8 mouse cellular contexts compared by ENCODE assay signal in the genomic region with DNA sequence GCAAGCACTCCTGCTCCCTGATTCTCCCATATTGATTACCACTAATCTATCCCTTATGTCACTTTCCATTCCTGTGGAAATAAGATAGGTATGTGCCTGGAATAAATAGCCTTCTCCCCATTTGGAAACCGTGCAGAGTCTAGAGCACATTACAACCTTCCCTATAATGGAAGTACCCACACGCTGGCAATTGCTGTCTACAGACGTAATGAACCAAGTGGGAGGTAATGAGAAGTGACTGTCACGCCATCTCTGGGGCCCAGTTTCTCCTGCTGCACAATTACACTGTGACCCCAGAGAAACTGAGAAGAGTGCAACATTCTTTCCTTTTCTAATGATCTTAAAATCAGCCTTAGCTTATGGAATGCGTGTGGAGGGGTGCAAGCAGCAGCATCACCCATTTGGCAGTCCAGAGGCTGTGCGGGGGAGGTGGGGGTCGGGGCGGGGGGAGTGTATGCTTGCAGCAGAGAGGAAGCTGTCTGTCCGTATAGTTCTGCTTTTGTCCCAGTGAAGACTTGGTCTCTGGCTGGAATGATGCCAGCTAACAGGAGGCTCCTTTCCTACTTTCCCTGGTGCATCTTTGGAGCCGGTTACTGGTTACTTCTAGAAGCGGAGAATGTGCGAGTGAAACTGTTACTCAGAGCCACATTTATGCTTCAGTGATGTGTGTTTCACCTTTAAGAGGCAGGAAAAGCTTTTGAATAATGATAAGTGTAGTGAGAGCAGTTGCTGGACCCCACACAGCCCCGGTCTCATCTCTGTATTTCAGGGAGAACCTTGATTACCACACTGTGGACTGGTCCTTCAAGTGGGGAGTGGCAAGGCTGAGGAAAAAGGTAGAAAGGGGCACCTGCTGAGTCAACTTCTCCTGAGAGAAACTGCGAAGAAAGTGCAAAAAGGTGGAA.
DNase-seq lines count a peak whose midpoint lies in the region; ATAC-seq and TF ChIP-seq lines count a peak whose summit lies in the region.

No protein-coding gene starts in this region.

- WGBS in forebrain, embryonic 16.5 days = 9% methylated on average over 14 of the region's 14 CpGs

- TF ChIP-seq POLR2A in MEL (IDR thresholded peaks at IDR 0.05; ENCODE audit: control insufficient read depth in 1 of 2, insufficient read depth in 1 of 2, low read depth in 1 of 2, low read length in 2 of 2, poor library complexity in 1 of 2) = no peak

- H3K9ac ChIP-seq in MEL (ENCODE audit: control insufficient read depth, low read depth, low read length, poor library complexity, severe bottlenecking) = peak overlapping the region; percentile 38
- H3K9ac ChIP-seq in forebrain, embryonic 16.5 days (replicated peaks; ENCODE audit: low read depth, low read length) = no peak overlapping the region

- peaks cover 0 to 8% of the 10 kb centered on the region in 2 experiments; a peak in 2 of 4 replicates for H3K36me3 ChIP-seq in MEL (ENCODE audit: control insufficient read depth in 1 of 2, insufficient read depth in 2 of 2, low read length in 2 of 2)
- H3K36me3 ChIP-seq in forebrain, embryonic 16.5 days (ENCODE audit: control insufficient read depth, insufficient read depth) = no peaks in the 10 kb centered on the region

- H3K27ac ChIP-seq in MEL (ENCODE audit: control insufficient read depth, low read depth, low read length) = 0 out of 2 replicates have a peak overlapping the region, but pooled peaks have one; percentile 4
- H3K27ac ChIP-seq in forebrain, embryonic 16.5 days (ENCODE audit: low read length) = no peak overlapping the region

- H3K4me2 ChIP-seq in forebrain, embryonic 16.5 days (ENCODE audit: low read length) = peak overlapping the region; percentile 16

- peak overlapping the region; percentile 47 to 65 for H3K4me3 ChIP-seq in MEL (ENCODE audit: control insufficient read depth in 1 of 2, insufficient read depth in 1 of 2, low read depth in 2 of 2, low read length in 2 of 2)
- H3K4me3 ChIP-seq in forebrain, embryonic 16.5 days (replicated peaks; ENCODE audit: low read length) = peak overlapping the region; percentile 6

- no peaks in the 10 kb centered on the region for H3K9me3 ChIP-seq in MEL (replicated peaks; ENCODE audit: insufficient read depth, low read length)
- no peaks in the 10 kb centered on the region for H3K9me3 ChIP-seq in forebrain, embryonic 16.5 days (ENCODE audit: control insufficient read depth, low read length)

- no peak for TF ChIP-seq EP300 in MEL (IDR thresholded peaks at IDR 0.05; ENCODE audit: low read depth in 1 of 2, low read length in 2 of 2)

- ATAC-seq in forebrain, embryonic 16.5 days = peak; percentile 16

- peaks cover 5 to 16% of the 10 kb centered on the region in 2 experiments for H3K4me1 ChIP-seq in MEL (ENCODE audit: control insufficient read depth in 1 of 2, insufficient read depth in 2 of 2, low read length in 2 of 2)
- H3K4me1 ChIP-seq in forebrain, embryonic 16.5 days (replicated peaks; ENCODE audit: control insufficient read depth, insufficient read depth, low read length) = peaks cover 27% of the 10 kb centered on the region

- H3K79me2 ChIP-seq in MEL (ENCODE audit: control insufficient read depth, insufficient read depth, low read length, poor library complexity) = no peaks in the 10 kb centered on the region

- peak; percentile 73 for DNase-seq in heart, adult 11 months
- no peak for DNase-seq in heart, postnatal 4 days
- DNase-seq in MEL (ENCODE audit: low read depth, low spot score) = peak; percentile 80
- DNase-seq in mesoderm, embryonic 11.5 days (ENCODE audit: low read depth, low spot score) = peak; percentile 22
- no peak for DNase-seq in frontal cortex, postnatal 25 days (ENCODE audit: low spot score in 2 of 2)
- DNase-seq in adrenal gland, postnatal 36 days = no peak
- no peak for DNase-seq in spleen, postnatal 10 days (ENCODE audit: low spot score in 2 of 2)

- no peak for TF ChIP-seq RAD21 in MEL (IDR thresholded peaks at IDR 0.05; ENCODE audit: low read depth, low read length)

- no peaks in the 10 kb centered on the region for H3K27me3 ChIP-seq in MEL (ENCODE audit: control insufficient read depth in 1 of 2, insufficient read depth in 2 of 2, low read length in 2 of 2)
- no peaks in the 10 kb centered on the region for H3K27me3 ChIP-seq in forebrain, embryonic 16.5 days (replicated peaks; ENCODE audit: control insufficient read depth, insufficient read depth, low read length)

- TF ChIP-seq CTCF in MEL (IDR thresholded peaks at IDR 0.05 in 2 of 3, conservative IDR thresholded peaks at IDR 0.05 in 1 of 3; ENCODE audit: control insufficient read depth in 1 of 3, insufficient read depth in 1 of 3, low read depth in 2 of 3, low read length in 3 of 3, poor library complexity in 1 of 3, severe bottlenecking in 1 of 3) = no peak

TF ChIP-seq in MEL, 35 proteins besides CTCF, POLR2A, EP300 and RAD21:
- no peak for TF ChIP-seq MAFK (IDR thresholded peaks at IDR 0.05; ENCODE audit: borderline replicate concordance, low read depth, low read length)
- TF ChIP-seq NELFE (IDR thresholded peaks at IDR 0.05; ENCODE audit: low read depth, low read length) = no peak
- TF ChIP-seq GABPA (IDR thresholded peaks at IDR 0.05; ENCODE audit: low read depth, low read length) = no peak
- TF ChIP-seq MAZ (IDR thresholded peaks at IDR 0.05; ENCODE audit: low read depth, low read length) = no peak; the same call in 1 of the 2 replicates
- no peak for TF ChIP-seq CHD2 (IDR thresholded peaks at IDR 0.05; ENCODE audit: low read length)
- no peak for TF ChIP-seq SMC3 (IDR thresholded peaks at IDR 0.05; ENCODE audit: low read depth, low read length)
- TF ChIP-seq TCF12 (IDR thresholded peaks at IDR 0.05; ENCODE audit: low read depth, low read length) = no peak
- TF ChIP-seq USF1 (IDR thresholded peaks at IDR 0.05; ENCODE audit: low read depth, low read length) = no peak
- no peak for TF ChIP-seq MYB (IDR thresholded peaks at IDR 0.05; ENCODE audit: low read depth, low read length)
- TF ChIP-seq POLR2AphosphoS2 (IDR thresholded peaks at IDR 0.05; ENCODE audit: low read length) = no peak
- TF ChIP-seq USF2 (IDR thresholded peaks at IDR 0.05; ENCODE audit: borderline replicate concordance in 1 of 2, insufficient read depth in 1 of 2, low read depth in 1 of 2, low read length in 2 of 2) = no peak
- no peak for TF ChIP-seq MXI1 (IDR thresholded peaks at IDR 0.05; ENCODE audit: low read depth, low read length)

Comparison
In these comparisons a context has a peak if more than half of its experiments do, and no peak if none do; other contexts are left out.
1. DNase-seq: peak in heart, adult 11 months (single experiment), MEL (single experiment) and mesoderm, embryonic 11.5 days (single experiment); none in heart, postnatal 4 days (single experiment), frontal cortex, postnatal 25 days (0 of 2), adrenal gland, postnatal 36 days (0 of 2) and spleen, postnatal 10 days (0 of 2).